Mouse (Mus musculus) thymus, adult 2 months (tissue): ENCODE results near the gene Mlip.

Source experiments
- CTCF ChIP-seq: fragments of 200-500 bp; IDR thresholded peaks from 2 replicates; pipeline ENCODE4 v1.5.1; 2012; ENCODE audit warnings: mild to moderate bottlenecking, control low read depth, low read length, moderate library complexity, borderline replicate concordance; ENCODE audit not compliant: control insufficient read depth, poor library complexity, insufficient read depth; ENCODE audit errors: extremely low read depth
- POLR2A ChIP-seq: fragments of 200-500 bp; IDR thresholded peaks from 2 replicates; pipeline ENCODE4 v1.6.1; 2012; ENCODE audit warnings: mild to moderate bottlenecking, low read length, control low read depth, moderate library complexity; ENCODE audit not compliant: control insufficient read depth, poor library complexity, insufficient read depth; ENCODE audit errors: extremely low read depth

DNA sequence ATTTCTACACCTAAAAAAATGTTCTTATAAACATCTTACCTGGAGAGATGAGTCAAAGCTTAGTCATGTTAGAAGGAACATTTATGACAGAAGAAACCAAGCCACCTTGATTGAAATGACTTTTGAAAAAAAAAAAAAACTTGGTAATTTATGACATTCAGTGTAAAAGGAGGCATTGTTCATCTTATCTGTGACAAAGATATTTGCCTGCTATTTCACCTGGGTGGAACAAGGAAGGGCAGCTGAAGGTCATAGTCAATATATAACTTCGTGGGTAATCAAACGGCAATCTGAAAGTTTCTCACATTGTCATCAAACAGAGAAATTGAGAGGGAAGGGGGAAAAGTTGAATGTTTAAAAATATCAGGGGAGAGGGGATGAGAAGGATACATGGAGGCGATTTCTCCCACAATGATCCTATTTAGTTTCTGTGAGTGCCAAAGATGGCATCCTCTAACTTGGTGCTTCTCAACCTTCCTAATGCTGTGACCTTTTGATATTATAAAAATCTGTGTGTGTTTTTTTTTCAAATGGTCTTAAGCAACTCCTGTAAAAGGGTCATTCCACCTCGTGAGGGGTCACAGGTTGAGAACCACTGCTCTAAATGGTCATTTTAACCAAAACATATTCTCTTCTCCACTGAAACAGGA lies 192.4 kb downstream of the Mlip start:
- TF ChIP-seq CTCF (no peak), POLR2A (no peak)
